Mouse (Mus musculus) testis, postnatal 14 days (tissue): Measurements from ENCODE around the gene Znfx1.

ENCODE experiments used
- DNase-seq: peaks from one replicate; pipeline ENCODE4 v3.0.0; 2021; ENCODE audit warnings: low spot score

Gene Znfx1

DNA sequence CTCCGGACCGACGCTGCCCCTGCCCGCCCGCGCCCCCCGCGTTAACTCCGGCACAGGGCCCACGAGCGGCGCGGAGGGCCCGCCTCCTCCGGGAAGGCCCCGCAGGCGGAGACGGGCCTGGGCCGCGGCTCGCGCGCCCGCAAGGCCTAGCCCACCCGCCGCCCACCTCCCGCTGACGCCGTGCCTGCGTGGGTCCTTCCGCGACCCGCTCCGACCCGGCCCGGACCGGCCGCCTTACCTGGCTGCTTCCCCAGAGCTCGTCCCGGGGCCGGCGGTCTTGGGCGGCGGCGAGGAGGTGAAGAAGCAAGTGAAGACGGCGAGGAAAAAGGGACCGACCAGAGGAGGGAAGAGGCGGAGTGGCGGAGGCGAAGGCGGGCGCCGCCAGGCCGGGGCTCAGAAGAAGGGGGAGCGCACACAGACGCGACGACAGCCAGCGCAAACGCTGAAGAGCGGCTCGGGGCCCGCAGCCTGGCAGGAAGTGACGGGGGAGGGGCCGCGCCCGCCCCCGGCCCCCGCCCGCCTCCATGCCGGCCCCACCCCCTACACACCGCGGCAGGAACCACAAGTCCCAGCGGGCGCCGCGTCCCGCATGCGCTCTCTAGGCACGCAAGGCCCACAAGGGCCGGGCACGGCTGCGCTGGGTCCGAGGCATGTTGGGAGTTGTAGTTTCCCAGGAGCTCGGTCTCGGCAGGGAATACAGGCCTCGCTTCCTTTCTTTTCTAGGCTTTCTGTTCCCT is 66.9 kb downstream of the Znfx1 start, which contains the start of gene Stau1:
Stau1 (minus strand) TSS at position 504 of the 737 bp plus-strand sequence.
- peak; percentile 98 for DNase-seq

DNA sequence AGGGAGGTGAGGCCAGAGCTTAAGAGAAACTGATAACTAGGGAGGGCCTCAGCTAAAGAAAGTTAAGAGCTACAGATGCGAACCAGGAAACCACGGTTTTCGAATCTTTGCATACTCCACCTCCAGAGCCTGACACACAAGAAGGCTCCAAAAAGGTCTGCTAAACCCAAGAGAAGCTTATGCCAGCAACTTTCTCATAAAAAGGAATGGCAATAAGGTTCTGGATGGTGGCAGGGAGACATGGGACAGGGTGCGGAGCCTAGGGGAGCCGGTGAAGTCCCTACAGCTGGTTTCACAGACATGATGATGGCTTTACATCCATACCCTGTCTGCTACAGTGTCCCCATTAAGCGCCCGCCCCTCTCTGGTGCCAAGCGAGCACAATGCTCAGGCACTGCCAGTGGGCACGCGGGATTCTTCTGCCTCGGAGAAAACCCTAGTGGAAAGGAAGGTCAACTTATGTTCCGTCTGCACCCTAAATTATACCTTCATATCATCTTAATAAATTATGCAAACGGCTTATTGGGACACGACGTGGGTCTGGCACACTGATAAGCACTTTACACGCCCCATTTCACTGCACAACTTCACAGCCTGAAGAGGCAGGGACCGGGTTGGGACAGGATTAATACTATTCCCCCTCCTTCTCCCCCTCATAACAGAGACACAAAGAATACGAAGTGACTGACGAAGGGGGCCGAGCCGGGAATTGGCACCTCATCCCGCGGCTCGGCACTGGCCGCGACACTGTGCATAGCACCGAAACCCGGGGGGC is 67.6 kb downstream of the Znfx1 start:
- no peak for DNase-seq

- DNase-seq, result no peak
These were observed 70.9 kb downstream of the Znfx1 start for GRCm38 (mm10) chr2:166991945-166992344.

DNA sequence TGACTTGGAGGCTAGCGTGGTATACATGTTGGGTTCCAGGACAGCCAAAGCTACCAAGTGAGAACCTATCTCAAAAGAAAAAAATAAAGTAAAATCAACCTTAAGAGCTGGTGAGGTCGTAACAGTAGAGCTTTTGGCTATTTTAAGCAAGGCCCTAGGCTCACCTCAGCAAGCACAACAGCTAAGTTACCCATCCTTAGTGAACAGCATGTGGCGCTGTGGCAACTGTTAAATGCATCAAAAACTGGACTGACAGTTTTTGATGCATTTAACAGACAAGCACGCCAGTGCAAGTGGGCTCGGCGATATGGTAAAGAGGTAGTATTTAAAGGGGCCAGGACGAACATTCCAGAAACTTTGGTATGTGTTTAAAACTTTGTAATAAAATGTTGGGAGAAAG is 72.0 kb downstream of the Znfx1 start:
- no peak for DNase-seq
